Mouse (Mus musculus) CH12.LX (cell line): ENCODE measurements around the gene Frk. TPM values are rescaled to one million over a fixed set of nuclear protein-coding genes. Genes with fewer than 3 reads are reported as not detected.

ENCODE experiments used
- DNase-seq: peaks from one replicate; pipeline ENCODE4 v3.0.0-alpha.2; 2013; ENCODE audit errors: extremely low read depth
- H3K27ac ChIP-seq: 2 replicates; pipeline ENCODE4 v1.5.1; 2012; ENCODE audit warnings: low read depth, mild to moderate bottlenecking, control low read depth, moderate library complexity; ENCODE audit not compliant: insufficient read depth
- H3K27me3 ChIP-seq: replicated peaks from 2 replicates; pipeline ENCODE3; 2012; ENCODE audit warnings: inconsistent platforms
- H3K36me3 ChIP-seq, 2 experiments: replicated peaks in 1 of 2; 2 replicates each; pipeline versions ENCODE3 to v1.6.1; 2012; ENCODE audit warnings: inconsistent platforms in 1 of 2, low read length in 1 of 2, mild to moderate bottlenecking in 1 of 2, mixed read lengths in 1 of 2, moderate library complexity in 1 of 2; ENCODE audit not compliant: control insufficient read depth in 1 of 2, insufficient read depth in 1 of 2
- H3K4me1 ChIP-seq, 2 experiments: 2 replicates each; pipeline ENCODE4 v1.6.1; 2012; ENCODE audit warnings: inconsistent platforms in 1 of 2, moderate library complexity in 1 of 2; ENCODE audit not compliant: insufficient read depth in 2 of 2, control insufficient read depth in 1 of 2
- H3K4me2 ChIP-seq: 2 replicates; pipeline ENCODE4 v1.6.1; 2012; ENCODE audit warnings: low read depth, mild to moderate bottlenecking, control low read depth; ENCODE audit not compliant: poor library complexity, insufficient read depth, severe bottlenecking
- H3K4me3 ChIP-seq, 3 experiments: fragments of 150-350 bp in 1 of 3; sonication (generic) in 1 of 3; replicated peaks in 1 of 3; 2 replicates each; pipeline versions ENCODE3 to v1.5.1; 2011 to 2012; ENCODE audit warnings: low read depth in 2 of 3, low read length in 2 of 3, mild to moderate bottlenecking in 2 of 3, moderate library complexity in 2 of 3, control low read depth in 1 of 3, improper control_type of control experiment in 1 of 3, inconsistent platforms in 1 of 3, mixed read lengths in 1 of 3; ENCODE audit not compliant: poor library complexity in 1 of 3
- H3K79me2 ChIP-seq: replicated peaks from 2 replicates; pipeline ENCODE4 v1.6.1; 2012; ENCODE audit warnings: mild to moderate bottlenecking, moderate library complexity; ENCODE audit not compliant: control insufficient read depth, poor library complexity, insufficient read depth, severe bottlenecking; ENCODE audit errors: extremely low read depth
- H3K9ac ChIP-seq: 2 replicates; pipeline ENCODE4 v1.6.1; 2012; ENCODE audit warnings: low read depth, mild to moderate bottlenecking, control low read depth, moderate library complexity; ENCODE audit not compliant: insufficient read depth
- H3K9me3 ChIP-seq: replicated peaks from 2 replicates; pipeline ENCODE3; 2012; ENCODE audit warnings: low read length, inconsistent platforms, mixed read lengths
- BHLHE40 ChIP-seq: IDR thresholded peaks from 2 replicates; pipeline ENCODE4 v1.6.1; 2011; ENCODE audit warnings: mild to moderate bottlenecking, low read depth, low read length, improper control_type of control experiment
- CHD1 ChIP-seq: IDR thresholded peaks from 2 replicates; pipeline ENCODE4 v1.6.1; 2012; ENCODE audit warnings: low read depth, low read length, improper control_type of control experiment, inconsistent platforms
- CTCF ChIP-seq, 2 experiments: IDR thresholded peaks in 1 of 2; conservative IDR thresholded peaks in 1 of 2; 2 replicates each; pipeline ENCODE4 v1.5.1; 2011 to 2012; ENCODE audit warnings: low read depth in 2 of 2, low read length in 2 of 2, improper control_type of control experiment in 1 of 2, inconsistent platforms in 1 of 2, mild to moderate bottlenecking in 1 of 2, moderate library complexity in 1 of 2
- ETS1 ChIP-seq: conservative IDR thresholded peaks from 2 replicates; pipeline ENCODE4 v1.6.1; 2012; ENCODE audit warnings: low read depth, mild to moderate bottlenecking, inconsistent platforms, low read length, improper control_type of control experiment, moderate library complexity
- IRF4 ChIP-seq: IDR thresholded peaks from 2 replicates; pipeline ENCODE4 v1.6.1; 2014; ENCODE audit warnings: low read depth, mild to moderate bottlenecking, inconsistent platforms, low read length, improper control_type of control experiment
- JUN ChIP-seq: IDR thresholded peaks from 2 replicates; pipeline ENCODE4 v1.6.1; 2011; ENCODE audit warnings: low read depth, mild to moderate bottlenecking, low read length, improper control_type of control experiment, moderate library complexity; ENCODE audit not compliant: insufficient read depth
- JUND ChIP-seq: conservative IDR thresholded peaks from 2 replicates; pipeline ENCODE4 v1.6.1; 2011; ENCODE audit warnings: low read depth, low read length, improper control_type of control experiment
- MAX ChIP-seq: IDR thresholded peaks from 2 replicates; pipeline ENCODE4 v1.6.1; 2011; ENCODE audit warnings: low read length, improper control_type of control experiment
- MAZ ChIP-seq: IDR thresholded peaks from 2 replicates; pipeline ENCODE4 v1.6.1; 2012; ENCODE audit warnings: low read depth, mild to moderate bottlenecking, inconsistent platforms, low read length, improper control_type of control experiment, moderate library complexity
- MEF2A ChIP-seq: IDR thresholded peaks from 2 replicates; pipeline ENCODE4 v1.6.1; 2014; ENCODE audit warnings: low read depth, mild to moderate bottlenecking, inconsistent platforms, low read length, improper control_type of control experiment, borderline replicate concordance
- MXI1 ChIP-seq: IDR thresholded peaks from 2 replicates; pipeline ENCODE4 v1.6.1; 2011; ENCODE audit warnings: mild to moderate bottlenecking, low read depth, low read length, improper control_type of control experiment
- NRF1 ChIP-seq: IDR thresholded peaks from 2 replicates; pipeline ENCODE4 v1.6.1; 2014; ENCODE audit warnings: low read depth, mild to moderate bottlenecking, inconsistent platforms, low read length, improper control_type of control experiment, moderate library complexity
- RAD21 ChIP-seq: IDR thresholded peaks from 2 replicates; pipeline ENCODE4 v1.6.1; 2011; ENCODE audit warnings: low read depth, mild to moderate bottlenecking, low read length, improper control_type of control experiment, moderate library complexity
- RCOR1 ChIP-seq: conservative IDR thresholded peaks from 2 replicates; pipeline ENCODE4 v1.6.1; 2012; ENCODE audit warnings: low read depth, mild to moderate bottlenecking, inconsistent platforms, low read length, improper control_type of control experiment
- TBP ChIP-seq: conservative IDR thresholded peaks from 2 replicates; pipeline ENCODE4 v1.6.1; 2011; ENCODE audit warnings: low read depth, low read length, improper control_type of control experiment
- TCF12 ChIP-seq: IDR thresholded peaks from 2 replicates; pipeline ENCODE4 v1.6.1; 2014; ENCODE audit warnings: low read depth, mild to moderate bottlenecking, inconsistent platforms, low read length, improper control_type of control experiment
- UBTF ChIP-seq: IDR thresholded peaks from 2 replicates; pipeline ENCODE4 v1.6.1; 2012; ENCODE audit warnings: low read depth, mild to moderate bottlenecking, inconsistent platforms, low read length, improper control_type of control experiment, moderate library complexity
- ZC3H11A ChIP-seq: IDR thresholded peaks from 2 replicates; pipeline ENCODE4 v1.6.1; 2012; ENCODE audit warnings: low read depth, mild to moderate bottlenecking, inconsistent platforms, low read length, improper control_type of control experiment
- ZMIZ1 ChIP-seq: IDR thresholded peaks from 2 replicates; pipeline ENCODE4 v1.6.1; 2012; ENCODE audit warnings: low read depth, mild to moderate bottlenecking, inconsistent platforms, low read length, improper control_type of control experiment
- dilution Hi-C: fragments of 300-500 bp; cut with MboI; formaldehyde crosslinking; loops from 2 replicates; pipeline ENCODE4 v1.14.3; 2020; ENCODE audit warnings: low sequenced_read_pairs; ENCODE audit not compliant: extremely low pct_unique_long_range_greater_than_20kb, extremely low pct_ligation_motif_present
- in situ Hi-C: fragments of 300-500 bp; cut with MboI; formaldehyde crosslinking; loops from 3 replicates; pipeline ENCODE4 v1.14.3; 2019; ENCODE audit warnings: low sequenced_read_pairs, low pct_ligation_motif_present, low pct_unique_long_range_greater_than_20kb, mixed read lengths
- polyA plus RNA-seq: library from polyadenylated mRNA; unstranded; fragments of >175 nt; gene quantifications from 2 replicates; pipeline ENCODE4 v1.2.1, GENCODE M21; 2012; ENCODE audit warnings: low read depth; ENCODE audit not compliant: insufficient read length
- total RNA-seq, 2 experiments: library from RNA; depleted of rRNA; stranded (reverse); fragments of 300-350 nt in 1 of 2; fragments of >200 nt in 1 of 2; gene quantifications; 2 replicates each; pipeline ENCODE4 v1.2.3; 2012 to 2014

Gene Frk
- total and polyA plus RNA-seq, 3 experiments, result not detected

GRCm38 (mm10) chr10:34551636-34552035, 68.4 kb downstream of the Frk start:
- no peaks in the 10 kb centered on the region for H3K79me2 ChIP-seq
- no peaks in the 10 kb centered on the region for H3K36me3 ChIP-seq
- H3K9ac ChIP-seq, result no peak overlapping the region
- H3K27me3 ChIP-seq, result no peaks in the 10 kb centered on the region
- no peak overlapping the region for H3K4me3 ChIP-seq
- H3K27ac ChIP-seq, result no peak overlapping the region
- TF ChIP-seq MXI1 (no peak), TBP (no peak), ETS1 (no peak), BHLHE40 (no peak), JUND (no peak)
- H3K4me1 ChIP-seq, result no peaks in the 10 kb centered on the region
- no peak overlapping the region for H3K4me2 ChIP-seq
- no peaks in the 10 kb centered on the region for H3K9me3 ChIP-seq
- no peak for DNase-seq
- dilution Hi-C loops, result no loop called here
- in situ Hi-C loops, result no loop called here

GRCm38 (mm10) chr10:34563518-34564176, 80.4 kb downstream of the Frk start:
- no peaks in the 10 kb centered on the region for H3K79me2 ChIP-seq
- no peaks in the 10 kb centered on the region for H3K27me3 ChIP-seq
- H3K4me3 ChIP-seq, result no peak overlapping the region
- H3K4me1 ChIP-seq, result no peaks in the 10 kb centered on the region
- no peaks in the 10 kb centered on the region for H3K36me3 ChIP-seq
- H3K4me2 ChIP-seq, result no peak overlapping the region
- H3K27ac ChIP-seq, result no peak overlapping the region
- in situ Hi-C loops, result no loop called here
- dilution Hi-C loops, result no loop called here
- no peak overlapping the region for H3K9ac ChIP-seq
- no peak for DNase-seq
- H3K9me3 ChIP-seq, result no peaks in the 10 kb centered on the region
- TF ChIP-seq TCF12 (no peak), CHD1 (no peak), ZMIZ1 (no peak), NRF1 (no peak), UBTF (no peak), IRF4 (no peak), MEF2A (no peak), RAD21 (no peak), RCOR1 (no peak), MAZ (no peak), TBP (no peak), ETS1 (no peak), CTCF (conservative IDR thresholded peaks at IDR 0.05 in 1 of 2, IDR thresholded peaks at IDR 0.05 in 1 of 2; ENCODE audit: low read depth in 2 of 2, low read length in 2 of 2) (no peak), MAX (no peak), ZC3H11A (no peak), JUN (no peak)
